Mouse (Mus musculus): Measurements from ENCODE around the gene Btaf1. TPM values are rescaled to one million over a fixed set of nuclear protein-coding genes. Genes with fewer than 3 reads are reported as not detected.

The Btaf1 gene
- polyA plus RNA-seq (2017; shearing (Covaris generic)), result 10 to 100 TPM; 24.5 to 27.1 TPM

DNA sequence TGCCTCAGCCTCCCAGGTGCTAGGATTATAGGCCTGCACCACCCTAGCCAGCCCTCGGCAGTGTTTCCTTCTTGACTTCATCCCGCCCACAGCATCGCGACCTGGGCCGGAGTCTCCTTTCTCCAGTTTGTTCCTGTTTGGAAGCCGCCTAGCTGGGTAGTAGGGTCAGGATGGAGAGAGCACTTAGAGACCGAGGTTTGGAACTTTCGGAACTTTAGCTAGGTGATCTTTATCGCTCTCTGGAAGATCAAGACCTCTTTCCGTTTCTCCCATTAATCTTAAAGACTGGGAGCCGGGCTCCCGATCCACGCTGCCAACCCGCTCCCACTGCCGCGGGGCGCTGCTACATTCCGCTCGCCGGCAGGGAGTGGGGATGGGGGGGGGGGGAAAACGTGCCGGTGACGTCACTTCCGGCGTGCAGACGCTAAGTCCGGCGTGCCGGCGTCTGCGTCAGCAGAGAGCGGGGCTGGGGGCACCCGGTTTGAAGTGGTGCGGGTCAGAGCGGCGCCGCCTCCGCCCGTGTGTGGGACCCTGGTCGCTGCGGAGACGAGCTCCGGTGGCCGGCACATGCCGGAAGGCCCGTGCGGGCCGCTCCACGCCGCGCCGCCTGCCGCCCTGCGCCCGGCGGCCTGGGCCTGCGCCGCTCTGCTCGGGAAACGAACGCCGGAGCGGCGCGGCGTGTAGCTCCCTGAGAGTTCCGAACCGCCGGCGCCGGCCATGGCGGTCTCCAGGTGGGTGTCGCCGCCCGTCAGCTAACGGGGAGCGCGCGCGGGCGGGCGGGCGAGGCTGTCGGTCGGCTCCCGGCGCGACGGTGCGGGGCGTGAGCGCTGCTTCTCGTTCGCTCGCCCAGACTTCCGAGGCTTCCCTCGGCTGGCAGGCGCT is at the start of gene Btaf1:
TSS of gene Btaf1 (plus strand) at position 409 of the 882 bp plus-strand sequence.

GRCm38 (mm10) chr19:36919466-36919865 is 6.4 kb upstream of the Btaf1 start, which contains the start of gene Fgfbp3:
Gene Fgfbp3 (minus strand): TSS chr19:36919615.

Other genes with a start within 250 kb of the Btaf1 start
- under 1 TPM; 0.40 to 0.68 TPM for gene Ppp1r3c, start 189.4 kb upstream of the Btaf1 start, polyA plus RNA-seq (2017; shearing (Covaris generic))
- gene Tnks2, start 91.8 kb upstream of the Btaf1 start, polyA plus RNA-seq (2017; shearing (Covaris generic)), result 100 to 1,000 TPM; 140 to 172 TPM
- gene Fgfbp3, start 6.5 kb upstream of the Btaf1 start, polyA plus RNA-seq (2017; shearing (Covaris generic)), result 1 to 10 TPM in 1 of 2 experiments, under 1 TPM in 1; 0.55 to 4.0 TPM

All from inflammation-experienced regulatory T-cells (primary cell).